ENCODE assay signal across 8 mouse cellular contexts in the genomic region with DNA sequence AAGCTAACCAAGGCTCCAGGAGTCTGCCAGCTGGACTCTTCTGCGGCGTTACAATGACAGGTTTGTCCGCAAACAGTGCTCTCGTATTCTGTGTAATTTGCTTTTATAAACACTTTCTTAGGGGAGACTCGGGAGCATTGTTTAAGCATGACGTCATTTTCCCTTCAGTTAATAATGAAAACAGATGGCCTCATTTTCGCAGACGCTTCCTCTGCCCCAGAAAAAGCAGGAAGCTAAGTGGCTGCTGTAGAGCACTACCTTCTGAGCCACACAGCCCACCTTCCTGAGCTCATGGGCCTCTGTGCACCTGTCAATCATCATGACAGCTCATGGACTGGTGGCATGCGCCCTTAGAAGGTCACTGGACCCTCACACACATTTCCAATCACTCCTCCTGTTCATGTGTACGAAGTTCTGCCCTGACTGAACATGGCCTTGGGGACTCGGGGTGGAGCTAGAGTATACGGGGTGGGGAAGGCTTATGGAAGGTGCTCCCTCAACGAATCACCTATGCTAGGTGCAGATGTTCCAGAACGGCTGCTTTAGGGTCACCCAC.
DNase-seq lines count a peak whose midpoint lies in the region; ATAC-seq lines count a peak whose summit lies in the region.
"Had no signal": no experiment of that assay in that cellular context is flagged by ENCODE, and none has a peak within 500 bp of the region (broad histone marks: within the 10 kb centered on the region; RNA-seq: fewer than 3 reads in every experiment).

No protein-coding gene starts in this region.

- H3K4me3 ChIP-seq in forebrain, embryonic 14.5 days (ENCODE audit: low read depth, low read length) = no peak overlapping the region
- no peak overlapping the region for H3K4me3 ChIP-seq in intestine, embryonic 14.5 days (ENCODE audit: low read depth, low read length)
- no peak overlapping the region for H3K4me3 ChIP-seq in midbrain, embryonic 14.5 days (replicated peaks; ENCODE audit: low read depth, low read length)

- no peaks in the 10 kb centered on the region for H3K36me3 ChIP-seq in forebrain, embryonic 14.5 days (ENCODE audit: control insufficient read depth, insufficient read depth, low read length)
- H3K36me3 ChIP-seq in intestine, embryonic 14.5 days (ENCODE audit: control insufficient read depth, insufficient read depth, low read length) = no peaks in the 10 kb centered on the region
- H3K36me3 ChIP-seq in midbrain, embryonic 14.5 days (ENCODE audit: control insufficient read depth, insufficient read depth, low read length) = no peaks in the 10 kb centered on the region

- peak overlapping the region; percentile 36 for H3K4me2 ChIP-seq in forebrain, embryonic 14.5 days (ENCODE audit: low read length)
- H3K4me2 ChIP-seq in intestine, embryonic 14.5 days (ENCODE audit: low read length) = peak overlapping the region; percentile 29
- peak overlapping the region; percentile 25 for H3K4me2 ChIP-seq in midbrain, embryonic 14.5 days (ENCODE audit: low read length)

- H3K9me3 ChIP-seq in forebrain, embryonic 14.5 days (replicated peaks; ENCODE audit: control insufficient read depth, low read length) = no peaks in the 10 kb centered on the region
- no peaks in the 10 kb centered on the region for H3K9me3 ChIP-seq in intestine, embryonic 14.5 days (ENCODE audit: control insufficient read depth, low read length)
- H3K9me3 ChIP-seq in midbrain, embryonic 14.5 days (ENCODE audit: control insufficient read depth, low read length) = no peaks in the 10 kb centered on the region

- H3K4me1 ChIP-seq in forebrain, embryonic 14.5 days (ENCODE audit: control insufficient read depth, insufficient read depth, low read length) = peaks cover 17% of the 10 kb centered on the region; the same call in 1 of the 2 replicates
- peaks cover 10% of the 10 kb centered on the region for H3K4me1 ChIP-seq in intestine, embryonic 14.5 days (replicated peaks; ENCODE audit: control insufficient read depth, insufficient read depth, low read length)
- no peaks in the 10 kb centered on the region for H3K4me1 ChIP-seq in midbrain, embryonic 14.5 days (ENCODE audit: control insufficient read depth, insufficient read depth, low read length)

- DNase-seq in embryo, embryonic 11.5 days (ENCODE audit: low read depth, low spot score) = peak; percentile 30
- DNase-seq in forebrain, embryonic 14.5 days (ENCODE audit: low spot score) = peak; percentile 85
- peak; percentile 57 for DNase-seq in intestine, embryonic 14.5 days (ENCODE audit: low spot score)
- DNase-seq in midbrain, embryonic 14.5 days = peak; percentile 60
- no peak for DNase-seq in frontal cortex, postnatal 36 days (ENCODE audit: low spot score in 2 of 2)
- no peak for DNase-seq in B cell, adult 2 months
- DNase-seq in right cerebral cortex, postnatal 25 days = no peak

- no peak overlapping the region for H3K9ac ChIP-seq in forebrain, embryonic 14.5 days (ENCODE audit: low read length)
- H3K9ac ChIP-seq in intestine, embryonic 14.5 days (ENCODE audit: low read length) = no peak overlapping the region
- H3K9ac ChIP-seq in midbrain, embryonic 14.5 days (replicated peaks; ENCODE audit: low read length) = no peak overlapping the region

- 33% methylated on average over 14 of the region's 14 CpGs for WGBS in forebrain, embryonic 14.5 days
- 32% methylated on average over 14 of the region's 14 CpGs for WGBS in intestine, embryonic 14.5 days
- WGBS in midbrain, embryonic 14.5 days = 46% methylated on average over 14 of the region's 14 CpGs

- peak; percentile 80 for ATAC-seq in forebrain, embryonic 14.5 days
- 0 out of 2 replicates have a peak, but pooled peaks have one; percentile 55 for ATAC-seq in intestine, embryonic 14.5 days (replicated peaks; ENCODE audit: low FRiP score, low TSS enrichment, low read depth)
- ATAC-seq in midbrain, embryonic 14.5 days (ENCODE audit: low FRiP score, low TSS enrichment) = peak; percentile 66
- ATAC-seq: activated CD4-positive, CD25-positive, alpha-beta regulatory T cell, adult 4 months had no signal

- H3K27me3 ChIP-seq in forebrain, embryonic 14.5 days (replicated peaks; ENCODE audit: control insufficient read depth, insufficient read depth, low read length) = 0 out of 2 replicates have a peak, but pooled peaks cover 2% of the 10 kb centered on the region
- H3K27me3 ChIP-seq in intestine, embryonic 14.5 days (replicated peaks; ENCODE audit: control insufficient read depth, insufficient read depth, low read length) = no peaks in the 10 kb centered on the region
- no peaks in the 10 kb centered on the region for H3K27me3 ChIP-seq in midbrain, embryonic 14.5 days (ENCODE audit: control insufficient read depth, insufficient read depth, low read length)

- no peak overlapping the region for H3K27ac ChIP-seq in forebrain, embryonic 14.5 days (ENCODE audit: low read depth, low read length)
- no peak overlapping the region for H3K27ac ChIP-seq in intestine, embryonic 14.5 days (ENCODE audit: low read depth)
- H3K27ac ChIP-seq in midbrain, embryonic 14.5 days (replicated peaks; ENCODE audit: low read depth, low read length) = no peak overlapping the region

Comparison
In these comparisons a context has a peak if more than half of its experiments do, and no peak if none do; other contexts are left out.
1. DNase-seq: peak in embryo, embryonic 11.5 days (single experiment), forebrain, embryonic 14.5 days (single experiment), intestine, embryonic 14.5 days (single experiment) and midbrain, embryonic 14.5 days (single experiment); none in frontal cortex, postnatal 36 days (0 of 2), B cell, adult 2 months (0 of 2) and right cerebral cortex, postnatal 25 days (single experiment).
2. Peak in every context shown above with its lines, with median percentiles within 50 percentile points of each other: ATAC-seq and H3K4me2 ChIP-seq.